Mouse (Mus musculus) olfactory bulb, adult 2 months (tissue): ENCODE data around the gene Cfap44.
A peak's percentile ranks its signal among the peaks of the same experiment; 100 is the strongest.

Experiments used
- CTCF ChIP-seq: fragments of 200-500 bp; IDR thresholded peaks from 2 replicates; pipeline ENCODE4 v1.5.1; 2012; ENCODE audit warnings: low read depth, mild to moderate bottlenecking, low read length, moderate library complexity; ENCODE audit not compliant: insufficient read depth
- POLR2A ChIP-seq: fragments of 200-500 bp; IDR thresholded peaks from 2 replicates; pipeline ENCODE4 v1.6.1; 2012; ENCODE audit warnings: mild to moderate bottlenecking, low read depth, low read length, moderate library complexity; ENCODE audit not compliant: insufficient read depth

GRCm38 (mm10) chr16:44391877-44392548 is 2.6 kb upstream of the Cfap44 start:
- no peak for TF ChIP-seq POLR2A
- TF ChIP-seq CTCF, result peak; percentile 52; the same call in 1 of the 2 replicates
